Mouse (Mus musculus) heart, postnatal 0 days (tissue): ENCODE data around the gene Ttc4.

Experiments used
- CTCF ChIP-seq: IDR thresholded peaks from 2 replicates; pipeline ENCODE4 v1.5.1; 2016; ENCODE audit warnings: antibody characterized with exemption, control low read depth, low read depth
- EP300 ChIP-seq: IDR thresholded peaks from 2 replicates; pipeline ENCODE4 v1.6.1; 2016; ENCODE audit warnings: antibody characterized with exemption, low read depth

- TF ChIP-seq CTCF (no peak), EP300 (no peak)
Observed at GRCm38 (mm10) chr4:106666546-106666945, 12.2 kb downstream of the Ttc4 start.
